Mouse (Mus musculus) right cerebral cortex, postnatal 4 days (tissue): ENCODE data around the gene Cd9.
"Not testable (repeated sequence)": the region's sequence is repeated elsewhere in the genome, so short reads cannot be mapped to it uniquely, and the experiment has no call there.

Experiments used
- DNase-seq: peaks from one replicate; pipeline ENCODE4 v3.0.0-alpha.2; 2022

Cd9 gene

DNA sequence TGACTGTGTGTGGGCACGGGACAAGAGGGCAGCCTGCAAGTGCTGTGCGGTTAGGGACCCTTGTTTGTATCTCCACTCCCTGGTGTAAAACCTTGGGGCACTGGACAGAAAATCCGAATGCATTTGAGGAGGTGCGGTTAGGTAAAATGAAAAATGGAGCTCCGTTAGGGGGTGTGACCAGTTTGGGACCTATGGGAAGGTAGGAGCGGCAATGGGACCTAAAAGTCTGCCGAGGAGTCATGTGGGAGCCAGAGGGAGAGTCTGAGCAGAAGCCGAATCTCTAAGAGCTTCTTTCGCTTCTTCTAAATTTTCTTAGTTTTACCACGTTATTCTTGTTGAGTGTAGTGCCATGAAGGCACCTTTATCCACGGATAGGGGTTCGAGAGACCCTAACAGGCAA is 1.8 kb upstream of the Cd9 start:
- no peak for DNase-seq

DNA sequence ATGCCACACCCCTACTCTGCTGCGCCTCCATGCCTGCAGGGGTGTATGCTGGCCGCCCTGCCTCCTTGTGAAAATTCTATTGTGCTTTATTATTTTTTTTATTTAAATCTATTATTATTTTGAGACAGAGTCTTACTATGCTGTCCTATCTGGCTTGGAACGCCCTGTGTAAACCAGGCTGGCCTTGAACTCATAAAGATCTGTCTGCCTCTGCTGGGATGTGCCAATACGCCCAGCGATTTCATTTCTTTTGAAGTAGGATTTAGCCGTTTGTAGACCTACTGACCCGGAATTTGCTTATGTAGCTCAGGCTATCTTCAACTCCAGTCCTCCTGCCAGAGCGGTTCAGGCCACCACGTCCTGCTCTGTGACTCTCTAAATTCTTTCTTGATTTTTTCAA is 770 bp upstream of the Cd9 start:
- DNase-seq, result no peak

GRCm38 (mm10) chr6:125493147-125493546 is 1.4 kb downstream of the Cd9 start:
- no peak for DNase-seq

- DNase-seq, result no peak
These were observed 1.9 kb downstream of the Cd9 start for GRCm38 (mm10) chr6:125492664-125493063.

DNA sequence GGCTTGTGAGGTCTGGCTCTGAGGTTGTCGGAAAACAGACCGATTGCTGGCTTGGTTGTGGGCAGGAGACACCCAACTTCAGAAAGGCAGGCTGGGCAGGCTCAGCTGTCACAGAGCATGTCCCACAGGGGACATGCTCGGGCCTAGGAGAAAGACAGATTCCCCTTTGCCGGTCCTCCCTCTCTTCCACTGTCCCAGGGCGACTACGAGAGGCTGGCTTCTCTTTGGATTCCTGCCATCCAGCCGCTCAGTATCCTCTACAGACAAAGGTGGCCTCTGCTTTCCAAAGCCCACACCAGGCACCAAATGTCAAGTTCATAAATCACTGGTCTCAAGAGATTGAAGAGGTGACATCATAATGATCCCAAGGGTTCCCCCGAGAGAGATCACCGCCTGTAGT is 2.6 kb downstream of the Cd9 start:
- no peak for DNase-seq

GRCm38 (mm10) chr6:125491393-125491792 is 3.2 kb downstream of the Cd9 start:
- no peak for DNase-seq

DNA sequence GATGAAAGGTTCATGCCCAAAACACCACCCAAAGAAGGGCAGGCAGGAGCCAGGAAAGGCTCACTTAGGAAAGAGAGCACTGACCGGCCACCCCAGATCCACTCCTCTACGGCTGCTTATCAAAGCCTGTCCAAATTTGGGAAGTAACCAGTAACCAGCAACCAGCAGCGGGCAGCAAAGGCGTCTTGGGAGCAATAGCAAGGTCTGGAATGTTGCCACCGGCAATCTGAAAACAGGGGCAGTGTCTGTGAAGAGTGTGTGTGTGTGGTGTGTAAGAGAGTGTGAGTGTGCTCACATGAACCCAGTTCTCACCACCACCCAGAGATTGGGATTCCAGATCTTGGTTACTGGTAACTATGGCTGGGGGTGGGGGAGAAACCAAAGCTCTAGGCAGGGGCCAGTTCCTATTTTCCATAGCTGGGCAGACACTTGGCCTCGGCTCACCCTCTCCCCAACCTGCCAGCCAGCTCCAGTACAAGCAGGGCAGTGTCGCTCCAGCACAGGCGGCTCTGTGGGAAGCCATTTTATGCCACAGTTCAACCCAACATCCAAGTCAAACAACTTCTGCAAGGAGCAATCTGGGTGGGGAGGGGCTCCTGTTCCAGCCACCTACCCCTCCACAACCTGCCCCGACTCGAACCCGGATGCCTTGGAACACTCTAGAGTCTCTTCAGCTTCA is 4.6 kb downstream of the Cd9 start:
- DNase-seq, result peak; percentile 48

- no peak for DNase-seq
These were observed 9.0 kb downstream of the Cd9 start for GRCm38 (mm10) chr6:125485589-125485988.

- no peak for DNase-seq
These were observed 9.9 kb downstream of the Cd9 start for GRCm38 (mm10) chr6:125484721-125485120.

- DNase-seq, result not testable (repeated sequence)
These were observed 10.3 kb downstream of the Cd9 start for GRCm38 (mm10) chr6:125484313-125484660.

- DNase-seq, result no peak
These were observed 10.9 kb downstream of the Cd9 start for GRCm38 (mm10) chr6:125483515-125484312.

- no peak for DNase-seq
These were observed 12.2 kb downstream of the Cd9 start for GRCm38 (mm10) chr6:125482427-125482831.

DNA sequence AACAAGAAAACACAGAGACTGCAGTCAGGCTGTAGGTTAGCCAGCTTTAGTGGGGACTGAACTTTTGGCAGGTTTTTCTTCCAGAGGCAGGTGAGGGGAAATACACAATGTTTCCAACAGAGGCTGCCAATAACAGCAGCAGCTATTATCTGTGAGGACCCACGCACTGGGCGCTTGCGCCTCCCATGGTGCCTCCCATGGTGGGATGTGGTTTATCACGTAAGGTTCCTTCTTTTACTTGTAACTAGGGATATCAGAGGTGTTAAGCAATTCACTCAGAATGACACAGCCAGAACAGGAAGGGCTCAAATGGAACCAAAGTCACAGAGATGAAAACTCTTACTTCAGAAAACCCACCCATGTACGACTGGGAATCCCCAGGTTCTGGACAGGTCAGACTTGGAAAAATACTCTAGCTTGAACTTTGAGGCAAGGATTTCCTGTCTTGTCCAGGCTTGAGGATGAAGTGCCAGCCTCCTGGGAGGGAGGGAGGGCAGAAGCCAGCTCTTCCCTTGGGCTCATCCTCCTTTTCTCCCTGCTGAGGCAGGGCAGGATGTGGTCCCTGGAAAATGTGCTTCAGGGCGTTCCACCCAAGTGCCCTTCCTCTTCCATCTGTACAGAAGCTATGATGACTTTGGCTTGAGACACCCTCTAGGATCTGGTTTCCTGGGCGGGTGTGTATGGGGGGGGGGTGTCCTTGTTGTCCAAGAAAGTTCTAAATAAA is 12.8 kb downstream of the Cd9 start:
- no peak for DNase-seq

- DNase-seq, result peak; percentile 52
These were observed 13.9 kb downstream of the Cd9 start for GRCm38 (mm10) chr6:125480396-125481361.

DNA sequence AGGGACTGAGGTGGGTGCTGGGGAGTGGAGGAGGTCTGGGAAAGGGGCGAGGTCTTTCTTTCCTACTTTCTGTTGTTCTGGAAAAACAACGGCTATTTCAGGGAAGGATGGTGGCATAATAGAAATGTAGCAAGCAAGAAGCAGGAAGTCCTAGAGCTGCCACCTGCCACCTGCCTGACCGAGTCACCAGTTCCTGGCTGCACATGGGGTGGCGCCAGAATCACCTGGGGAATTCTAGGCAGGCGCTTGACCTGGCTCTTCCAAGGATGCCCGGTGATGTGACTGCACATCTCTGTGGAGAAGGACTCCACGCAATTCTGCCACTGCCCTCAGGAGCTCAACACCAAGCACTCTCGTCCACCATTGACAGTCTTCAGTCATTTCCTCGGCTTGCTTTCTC is 15.2 kb downstream of the Cd9 start:
- no peak for DNase-seq

DNA sequence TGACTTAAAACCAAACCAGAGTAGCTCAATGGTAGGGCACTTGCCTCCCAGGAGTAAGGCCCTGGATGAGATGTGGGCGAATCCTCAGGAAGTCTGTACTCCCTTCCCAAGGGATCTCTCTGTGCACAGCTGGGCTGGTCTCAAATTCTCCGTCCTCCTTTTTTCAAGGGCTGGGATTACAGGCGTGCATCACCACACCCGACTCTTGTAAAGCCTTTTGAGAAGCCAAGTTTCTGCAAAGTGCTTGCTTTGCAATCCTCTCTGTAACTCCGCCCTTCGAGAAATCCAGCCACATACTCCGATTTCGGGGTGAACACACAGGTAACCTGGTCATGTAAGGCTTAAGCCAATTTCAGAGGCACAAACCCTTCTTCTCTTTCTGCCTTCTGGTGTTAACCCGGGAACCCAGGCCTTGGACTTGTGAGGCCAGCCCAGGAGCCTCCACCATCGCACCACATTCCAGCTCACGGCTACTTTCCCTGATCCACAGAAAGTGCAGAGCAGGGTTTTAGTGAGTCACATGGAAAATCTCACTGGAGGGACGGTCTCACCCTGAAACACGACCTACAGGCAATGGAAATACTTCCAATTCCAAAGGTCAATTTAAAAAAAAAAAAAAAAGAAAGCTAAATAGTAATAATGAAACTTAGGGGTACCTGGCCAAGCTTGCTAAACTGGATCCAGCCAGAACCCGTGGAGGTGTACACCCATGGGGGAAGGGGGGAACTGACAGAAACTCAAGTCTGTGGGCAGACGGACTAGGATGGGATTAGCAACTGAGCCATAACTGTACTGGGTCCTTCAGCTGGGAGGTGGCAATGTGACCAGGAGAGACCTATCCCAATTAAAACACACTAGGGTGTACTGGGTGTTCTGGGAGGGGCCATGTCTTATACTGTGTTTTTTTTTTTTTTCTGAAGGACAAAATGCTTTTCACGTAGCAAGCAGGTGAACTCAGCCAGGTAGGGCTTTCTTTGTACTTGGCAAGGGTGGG is 16.2 kb downstream of the Cd9 start:
- no peak for DNase-seq

GRCm38 (mm10) chr6:125476826-125477589 is 17.6 kb downstream of the Cd9 start:
- DNase-seq, result no peak

DNA sequence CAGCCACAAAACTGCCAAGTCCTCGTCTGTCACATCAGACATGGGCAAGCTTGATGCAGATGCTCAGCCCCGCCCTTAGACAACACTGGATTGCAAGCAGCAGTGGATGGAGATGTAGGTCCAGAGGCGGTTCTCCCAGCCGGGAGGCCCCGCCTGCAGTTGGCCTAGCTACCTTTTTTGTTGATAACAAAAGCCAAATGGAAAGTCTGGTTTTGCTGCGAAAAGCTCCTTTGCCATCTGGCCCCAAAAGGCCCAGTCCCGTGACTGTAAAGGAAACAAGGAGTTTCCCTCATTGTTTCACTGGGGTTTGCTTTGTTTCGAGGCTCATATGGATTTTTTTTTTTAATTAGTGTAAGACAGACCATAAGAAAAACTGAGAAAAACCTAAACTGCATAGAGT is 18.5 kb downstream of the Cd9 start:
- DNase-seq, result no peak

GRCm38 (mm10) chr6:125475184-125475583 is 19.4 kb downstream of the Cd9 start:
- no peak for DNase-seq

GRCm38 (mm10) chr6:125473939-125474338 is 20.7 kb downstream of the Cd9 start:
- DNase-seq, result no peak

DNA sequence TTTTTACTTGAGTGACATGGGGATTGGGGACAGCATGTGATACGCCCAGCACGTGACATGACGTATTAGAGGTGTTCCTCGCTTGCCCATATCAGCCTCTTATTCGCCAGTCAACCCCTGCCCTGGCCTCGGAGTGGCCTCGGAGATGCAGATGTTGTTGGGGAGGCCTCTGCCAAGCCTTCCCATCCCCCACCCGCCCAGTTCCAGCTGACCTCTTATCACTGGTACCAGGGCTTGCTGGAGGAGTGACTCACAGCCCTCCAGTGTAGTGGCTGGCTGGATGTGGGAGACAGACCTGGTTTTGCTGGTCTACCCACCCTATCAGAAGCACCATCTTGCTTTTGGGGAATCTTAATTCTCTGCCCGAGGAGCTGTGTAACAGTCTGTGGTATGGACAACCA is 21.3 kb downstream of the Cd9 start:
- no peak for DNase-seq
